Mouse (Mus musculus) ovary, postnatal 14 days (tissue): ENCODE results near the gene Olfr976.
"Not testable (repeated sequence)": the region's sequence is repeated elsewhere in the genome, so short reads cannot be mapped to it uniquely, and the experiment has no call there.

Experiments
- DNase-seq: peaks from one replicate; pipeline ENCODE4 v3.0.0; 2022; ENCODE audit warnings: low spot score

The Olfr976 gene

GRCm38 (mm10) chr9:39961033-39961432 lies at the start of gene Olfr976:
TSS of gene Olfr976 (minus strand) at chr9:39961133.
- DNase-seq: not testable (repeated sequence)

- DNase-seq: no peak
Observed at GRCm38 (mm10) chr9:40009482-40009881, 48.5 kb upstream of the Olfr976 start, which contains the start of gene Olfr980. TSS of gene Olfr980 (minus strand) at chr9:40009582.

DNA sequence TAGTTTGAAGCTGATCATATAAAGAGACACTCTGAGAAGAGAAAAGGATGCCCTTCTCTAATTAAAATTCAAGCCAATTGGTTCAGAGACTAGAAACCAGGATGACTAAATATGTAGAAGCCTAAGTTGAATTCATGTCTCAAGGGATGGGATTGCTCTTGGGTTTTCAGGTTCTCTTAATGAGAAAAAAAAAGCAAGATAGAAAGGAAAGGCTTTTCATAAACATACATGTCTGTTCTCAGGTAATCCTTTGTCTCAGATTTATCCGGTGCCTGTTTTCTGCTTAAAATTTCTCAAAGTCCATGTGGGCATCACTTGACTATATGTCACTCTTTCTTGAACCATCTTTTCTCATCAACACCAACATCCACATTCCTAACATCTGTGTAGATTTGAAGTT lies 42.4 kb upstream of the Olfr976 start, which contains the start of gene Olfr979:
Gene Olfr979 (minus strand): TSS at position 101 of the 400 bp plus-strand sequence.
- no peak for DNase-seq

DNA sequence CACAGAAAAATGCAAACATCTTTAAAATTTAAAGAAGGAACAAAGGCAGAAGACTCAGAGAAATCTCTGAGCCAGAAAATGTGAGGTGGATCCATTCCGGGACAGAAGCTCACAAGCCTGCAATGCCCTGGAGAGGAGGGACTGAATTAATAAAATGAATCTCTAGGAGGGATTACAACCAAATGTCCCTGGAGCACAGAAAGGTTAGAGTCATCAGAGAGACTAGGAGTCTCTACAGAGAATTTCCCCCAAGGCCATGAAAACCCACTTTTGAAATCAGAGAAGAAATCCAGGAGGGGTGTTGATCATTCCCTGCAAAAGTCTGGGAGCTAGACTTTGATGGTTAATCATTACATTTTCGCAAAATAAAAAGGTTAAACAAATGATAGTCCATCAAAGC lies 30.9 kb upstream of the Olfr976 start, which contains the start of gene Olfr978:
Gene Olfr978 (plus strand): TSS at position 301 of the 400 bp plus-strand sequence.
- no peak for DNase-seq

DNA sequence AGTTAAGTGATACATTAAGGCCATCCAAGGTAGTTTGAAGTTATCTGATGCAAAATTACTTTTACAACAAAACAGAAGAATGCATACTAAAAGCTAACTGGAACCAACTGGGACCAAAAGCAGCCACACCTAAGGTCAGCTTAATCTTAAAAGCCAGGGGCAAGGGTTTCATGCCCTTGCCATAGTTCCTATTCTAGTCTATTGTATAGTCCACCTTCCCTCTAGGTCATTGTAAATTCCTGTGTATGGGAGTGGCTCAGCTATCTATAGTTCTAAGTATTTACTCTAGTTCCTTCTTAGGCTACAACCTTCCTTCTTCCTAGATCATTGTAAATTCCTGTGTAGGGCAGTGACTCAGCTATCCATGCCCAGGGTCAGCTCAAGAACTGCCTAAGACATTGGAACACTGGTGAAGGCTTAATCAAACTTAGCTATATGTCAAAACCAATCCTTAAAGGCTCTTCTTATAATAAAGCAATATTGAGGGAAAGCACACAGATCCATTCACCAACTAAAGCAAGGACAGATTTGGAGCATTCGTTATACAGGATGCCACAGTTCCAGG lies 15.7 kb upstream of the Olfr976 start:
- not testable (repeated sequence) for DNase-seq

GRCm38 (mm10) chr9:39951946-39952345 lies 9.0 kb downstream of the Olfr976 start, which contains the start of gene Olfr975:
TSS of gene Olfr975 (minus strand) at chr9:39952046.
- DNase-seq: no peak

DNA sequence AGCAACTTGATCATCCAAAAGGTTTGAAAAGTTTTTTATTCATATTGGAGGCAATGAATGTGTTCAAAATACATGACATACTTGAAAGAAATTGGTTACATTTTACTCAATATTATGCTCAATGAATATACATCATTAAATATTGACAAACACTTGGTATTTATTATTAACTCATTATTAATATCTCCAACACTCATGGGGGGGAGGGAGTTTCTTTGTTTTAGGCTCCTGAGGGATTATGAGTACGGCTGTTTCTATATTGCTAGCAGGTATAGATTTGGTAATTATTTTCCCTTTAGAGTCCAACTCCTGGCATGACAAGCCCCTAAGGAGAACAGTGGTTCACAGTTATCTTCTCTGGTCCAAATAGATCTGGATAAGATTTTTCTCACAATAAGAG lies 23.7 kb downstream of the Olfr976 start, which contains the start of gene Olfr974:
Gene Olfr974 (plus strand): TSS at position 301 of the 400 bp plus-strand sequence.
- no peak for DNase-seq

DNA sequence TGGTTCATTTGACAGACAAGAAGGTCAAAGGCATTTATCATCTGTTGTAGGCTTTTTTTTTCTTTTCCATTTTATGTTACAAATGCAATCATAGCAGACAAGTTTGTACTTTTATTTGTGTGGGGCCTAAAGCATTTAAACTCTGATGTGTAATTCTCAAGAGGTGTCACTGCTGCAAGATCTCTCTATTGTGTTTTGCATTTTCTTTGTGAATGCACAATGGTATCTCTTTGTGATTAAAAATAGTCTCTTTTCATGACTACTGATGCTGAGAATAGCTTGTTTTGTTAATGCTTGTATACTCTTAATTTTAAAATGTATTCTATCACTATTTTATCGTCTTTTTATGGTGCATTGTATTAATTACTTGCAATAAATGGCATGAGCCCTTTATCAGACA lies 32.1 kb downstream of the Olfr976 start:
- not testable (repeated sequence) for DNase-seq

- DNase-seq: not testable (repeated sequence)
Observed at GRCm38 (mm10) chr9:39927975-39928836, 32.7 kb downstream of the Olfr976 start.

DNA sequence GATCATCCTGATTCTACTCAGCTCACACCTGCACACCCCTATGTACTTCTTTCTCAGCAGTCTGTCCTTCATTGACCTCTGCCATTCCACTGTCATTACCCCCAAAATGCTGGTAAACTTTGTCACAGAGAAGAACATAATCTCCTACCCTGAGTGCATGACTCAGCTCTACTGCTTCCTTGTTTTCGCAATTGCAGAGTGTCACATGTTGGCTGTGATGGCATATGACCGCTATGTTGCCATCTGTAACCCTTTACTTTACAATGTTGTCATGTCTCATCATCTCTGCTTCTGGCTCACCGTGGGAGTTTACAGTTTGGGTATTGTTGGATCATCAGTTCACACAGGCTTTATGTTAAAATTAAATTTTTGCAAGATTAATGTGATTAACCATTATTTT lies 51.0 kb downstream of the Olfr976 start:
- no peak for DNase-seq

DNA sequence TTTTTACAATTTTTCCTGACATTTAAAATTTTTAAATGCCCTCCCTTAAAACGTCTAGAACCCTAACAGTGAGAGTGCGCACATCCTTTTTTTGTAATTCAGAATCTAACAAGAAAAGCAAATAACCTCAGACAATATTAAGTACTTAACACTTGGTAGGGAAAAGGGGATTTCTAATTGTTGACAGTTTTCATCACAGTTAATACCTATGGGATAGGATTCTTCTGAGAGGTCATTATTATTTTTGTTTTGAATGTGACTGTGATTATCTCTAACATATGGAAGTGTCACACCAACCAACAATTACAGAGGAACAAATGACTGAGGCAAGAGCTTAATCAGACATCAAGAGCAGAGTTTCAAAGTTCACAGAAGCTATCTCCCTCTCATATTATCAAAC lies 53.9 kb downstream of the Olfr976 start, which contains the start of gene Olfr229:
Gene Olfr229 (plus strand): TSS at position 301 of the 400 bp plus-strand sequence.
- no peak for DNase-seq

DNA sequence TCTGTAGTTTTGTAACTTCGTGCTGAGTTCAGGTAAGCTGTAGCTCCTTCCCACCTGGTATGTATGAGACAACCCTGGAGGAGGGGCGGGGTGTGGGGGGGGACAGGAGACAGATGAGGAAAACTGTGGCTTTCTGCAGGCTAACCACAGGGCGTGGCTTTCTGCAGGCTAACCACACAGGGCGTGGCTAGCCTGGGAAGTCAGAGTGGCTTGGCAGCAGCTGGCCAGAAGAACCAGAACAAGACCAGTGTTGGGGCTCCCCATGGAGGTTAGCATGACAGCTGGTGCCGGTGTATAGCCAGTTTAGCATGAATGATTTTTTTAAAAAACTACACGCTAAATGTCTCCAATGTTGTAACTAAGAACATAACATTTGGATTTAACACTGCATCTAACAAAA lies 55.8 kb downstream of the Olfr976 start:
- no peak for DNase-seq
